Mouse (Mus musculus): ENCODE data around the gene Agap3. TPM values are rescaled to one million over a fixed set of nuclear protein-coding genes. Genes with fewer than 3 reads are reported as not detected.

The Agap3 gene
- polyA plus RNA-seq, 1 experiment from 2014 or later, result 18.8 TPM

- H3K4me1 ChIP-seq, result peaks cover 52% of the 10 kb centered on the region
- no peaks in the 10 kb centered on the region for H3K27me3 ChIP-seq
- WGBS, result under 1% methylated on average over 46 of the region's 46 CpGs
- peak within 1 kb of the TSS; percentile 78 for H3K4me3 ChIP-seq (replicated peaks)
- H3K9ac ChIP-seq, result peak within 1 kb of the TSS; percentile 75
- peak within 1 kb of the TSS; percentile 87 for H3K4me2 ChIP-seq
- no peaks in the 10 kb centered on the region for H3K9me3 ChIP-seq (replicated peaks)
- peak within 1 kb of the TSS; percentile 96 for H3K27ac ChIP-seq
- ATAC-seq (replicated peaks; ENCODE audit: low FRiP score), result peak; percentile 93
- H3K36me3 ChIP-seq, result peaks cover 30% of the 10 kb centered on the region
Observed at GRCm38 (mm10) chr5:24423129-24424003, 28.6 kb upstream of the Agap3 start, which contains the start of the genes Cdk5 and Slc4a2. Gene Cdk5 (minus strand): TSS chr5:24423530. Gene Slc4a2 (plus strand): TSS chr5:24423837.

DNA sequence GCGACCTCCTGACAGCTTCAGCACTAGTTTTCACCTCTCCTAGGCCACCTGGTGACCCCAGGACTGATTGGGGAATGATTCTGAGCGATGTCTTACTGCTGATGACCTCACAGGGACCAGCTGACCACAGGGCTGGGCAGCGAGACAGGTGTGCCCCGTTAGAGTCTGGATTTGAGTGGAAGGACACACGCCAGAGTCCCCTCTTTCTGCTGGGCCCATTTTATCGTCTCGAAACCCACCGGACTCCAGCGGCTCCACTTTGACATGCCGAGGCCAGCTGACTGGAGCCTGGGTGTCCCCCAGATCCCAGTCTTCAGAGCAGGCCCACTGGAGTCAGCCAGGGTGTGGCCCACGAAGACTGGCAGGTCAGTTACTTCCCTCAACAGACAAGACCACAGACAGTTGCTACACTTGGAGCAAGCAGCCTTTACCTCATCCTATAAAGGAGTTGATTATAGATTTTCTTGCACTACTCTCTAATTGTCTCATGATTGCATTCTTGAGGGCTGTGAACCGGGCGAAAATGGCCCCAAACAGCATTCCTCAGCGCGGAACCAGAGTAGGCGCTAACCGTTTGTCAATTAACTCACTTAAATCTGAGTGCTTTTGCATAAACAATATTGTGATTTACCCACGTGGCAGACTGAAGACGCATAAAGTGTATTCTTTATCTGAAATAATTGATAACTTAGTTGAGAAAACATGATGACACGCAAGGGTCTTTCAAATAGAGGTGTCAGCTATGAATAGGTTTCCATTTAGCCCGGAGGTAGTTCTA lies 27.8 kb upstream of the Agap3 start:
- peaks cover 60% of the 10 kb centered on the region for H3K4me1 ChIP-seq
- peak overlapping the region; percentile 78 for H3K4me3 ChIP-seq (replicated peaks)
- no peaks in the 10 kb centered on the region for H3K27me3 ChIP-seq
- no peak; the same call in none of the 2 replicates for ATAC-seq (replicated peaks; ENCODE audit: low FRiP score)
- H3K36me3 ChIP-seq, result peaks cover 25% of the 10 kb centered on the region
- WGBS, result 10% methylated on average over 21 of the region's 21 CpGs
- peak overlapping the region; percentile 72 for H3K9ac ChIP-seq
- peak overlapping the region; percentile 87 for H3K4me2 ChIP-seq
- H3K9me3 ChIP-seq (replicated peaks), result no peaks in the 10 kb centered on the region
- peak overlapping the region; percentile 96 for H3K27ac ChIP-seq

DNA sequence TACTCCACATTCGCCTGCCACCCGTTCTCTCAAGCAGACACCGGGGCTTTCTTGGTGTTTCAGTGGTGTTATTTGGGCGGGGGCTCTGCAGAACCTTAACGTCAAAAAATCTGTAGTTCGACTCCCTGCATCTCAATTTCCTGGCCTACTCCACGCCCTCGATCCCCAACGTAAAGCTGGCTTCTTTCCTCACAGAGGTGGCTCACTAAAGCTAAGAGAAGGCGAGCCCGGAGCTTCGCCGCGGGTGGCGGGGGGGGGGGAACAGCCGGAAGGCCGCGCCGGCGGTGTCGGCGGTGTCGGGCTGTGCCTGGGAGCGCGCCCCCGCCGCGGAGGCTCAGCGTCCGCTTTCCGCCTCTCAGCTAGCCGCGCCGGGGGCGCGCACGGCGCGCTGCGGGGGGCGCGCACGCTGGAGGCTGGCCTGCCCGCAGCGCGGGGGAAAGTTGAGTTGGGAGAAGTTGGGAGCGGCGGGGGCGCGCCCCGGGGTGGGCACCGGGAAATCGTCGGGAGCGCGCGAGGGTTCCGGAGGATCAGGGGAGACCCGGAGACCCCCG lies 27.0 kb upstream of the Agap3 start:
- H3K4me1 ChIP-seq, result peaks cover 65% of the 10 kb centered on the region
- WGBS, result under 1% methylated on average over 59 of the region's 60 CpGs
- peak overlapping the region; percentile 78 for H3K4me3 ChIP-seq (replicated peaks)
- H3K9ac ChIP-seq, result peak overlapping the region; percentile 72
- peak; percentile 19; the same call in 1 of the 2 replicates for ATAC-seq (replicated peaks; ENCODE audit: low FRiP score)
- H3K4me2 ChIP-seq, result peak overlapping the region; percentile 87
- peak overlapping the region; percentile 96 for H3K27ac ChIP-seq
- H3K9me3 ChIP-seq (replicated peaks), result no peaks in the 10 kb centered on the region
- H3K27me3 ChIP-seq, result no peaks in the 10 kb centered on the region
- peaks cover 25% of the 10 kb centered on the region for H3K36me3 ChIP-seq

GRCm38 (mm10) chr5:24425421-24426036 lies 26.4 kb upstream of the Agap3 start:
- no peaks in the 10 kb centered on the region for H3K9me3 ChIP-seq (replicated peaks)
- peak overlapping the region; percentile 78 for H3K4me3 ChIP-seq (replicated peaks)
- peak overlapping the region; percentile 72 for H3K9ac ChIP-seq
- peaks cover 27% of the 10 kb centered on the region for H3K36me3 ChIP-seq
- peak overlapping the region; percentile 96 for H3K27ac ChIP-seq
- no peak; the same call in 1 of the 2 replicates for ATAC-seq (replicated peaks; ENCODE audit: low FRiP score)
- peak overlapping the region; percentile 87 for H3K4me2 ChIP-seq
- H3K27me3 ChIP-seq, result no peaks in the 10 kb centered on the region
- under 1% methylated on average over 27 of the region's 30 CpGs for WGBS
- H3K4me1 ChIP-seq, result peaks cover 65% of the 10 kb centered on the region

GRCm38 (mm10) chr5:24426037-24426432 lies 25.9 kb upstream of the Agap3 start:
- H3K27me3 ChIP-seq, result no peaks in the 10 kb centered on the region
- under 1% methylated on average over 10 of the region's 10 CpGs for WGBS
- ATAC-seq (replicated peaks; ENCODE audit: low FRiP score), result no peak
- peaks cover 65% of the 10 kb centered on the region for H3K4me1 ChIP-seq
- H3K4me3 ChIP-seq (replicated peaks), result peak overlapping the region; percentile 78
- H3K9me3 ChIP-seq (replicated peaks), result no peaks in the 10 kb centered on the region
- peaks cover 27% of the 10 kb centered on the region for H3K36me3 ChIP-seq
- peak overlapping the region; percentile 96 for H3K27ac ChIP-seq
- H3K4me2 ChIP-seq, result peak overlapping the region; percentile 87
- peak overlapping the region; percentile 72 for H3K9ac ChIP-seq

DNA sequence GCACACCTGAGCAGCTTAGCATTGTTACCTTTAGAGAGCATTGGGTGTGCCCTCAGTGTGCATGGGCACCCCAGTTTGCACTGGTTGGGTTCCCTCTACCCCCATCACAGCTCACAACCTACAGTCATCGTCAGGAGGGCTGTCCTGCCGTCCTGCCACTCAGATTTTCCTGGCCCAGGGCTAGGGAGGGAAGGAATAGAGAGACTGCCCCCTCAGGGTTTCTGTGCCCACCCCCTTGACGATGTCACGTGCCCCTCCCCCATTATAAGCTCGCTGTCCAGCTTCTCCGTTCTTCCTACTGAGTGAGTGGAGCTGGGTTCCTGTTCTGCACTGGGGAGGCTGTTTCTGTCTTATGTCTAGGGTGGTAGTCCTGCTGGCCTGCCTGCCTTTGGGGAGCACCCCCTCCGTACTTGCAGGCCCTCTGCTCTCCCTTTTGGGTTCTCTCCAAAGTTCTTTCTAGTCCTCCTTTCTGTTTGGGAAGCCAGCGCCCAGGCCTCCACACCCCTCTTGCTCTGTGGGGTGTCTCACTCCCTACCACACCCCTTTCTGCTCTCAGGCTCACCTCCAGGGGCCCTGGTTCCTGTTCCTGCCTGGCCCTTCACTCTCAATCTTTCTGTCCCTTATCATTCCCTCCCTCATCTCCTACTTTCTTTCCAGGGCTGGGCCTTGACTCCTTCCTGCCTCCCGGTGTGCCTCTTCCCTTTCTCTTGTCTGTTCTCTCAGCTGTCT lies 25.3 kb upstream of the Agap3 start:
- H3K27me3 ChIP-seq, result no peaks in the 10 kb centered on the region
- H3K4me1 ChIP-seq, result peaks cover 65% of the 10 kb centered on the region
- no peaks in the 10 kb centered on the region for H3K9me3 ChIP-seq (replicated peaks)
- H3K4me3 ChIP-seq (replicated peaks), result peak overlapping the region; percentile 78
- peaks cover 27% of the 10 kb centered on the region for H3K36me3 ChIP-seq
- ATAC-seq (replicated peaks; ENCODE audit: low FRiP score), result no peak
- H3K27ac ChIP-seq, result peak overlapping the region; percentile 96; the same call in 1 of the 2 replicates
- WGBS, result 16% methylated on average over 9 of the region's 9 CpGs
- H3K9ac ChIP-seq, result peak overlapping the region; percentile 72; the same call in 1 of the 2 replicates
- peak overlapping the region; percentile 87 for H3K4me2 ChIP-seq

DNA sequence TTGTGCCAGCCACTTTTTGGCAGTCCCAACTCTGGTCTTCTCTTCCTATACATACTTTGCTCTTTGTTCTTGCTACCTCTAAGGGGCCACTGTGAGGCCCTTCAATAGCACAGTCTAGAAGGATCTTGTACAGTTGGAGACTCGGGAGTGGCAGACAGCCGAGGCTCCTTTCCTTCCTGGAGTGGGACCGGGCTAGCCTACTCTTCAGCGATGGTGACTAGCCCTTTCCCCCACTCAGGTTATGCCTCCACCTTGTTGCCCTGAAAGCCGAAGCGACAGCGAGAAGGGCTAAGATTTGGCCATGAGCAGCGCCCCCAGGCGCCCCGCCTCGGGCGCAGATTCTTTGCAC lies 24.7 kb upstream of the Agap3 start:
- WGBS, result 21% methylated on average over 12 of the region's 12 CpGs
- ATAC-seq (replicated peaks; ENCODE audit: low FRiP score), result no peak
- 0 out of 2 replicates have a peak overlapping the region, but pooled peaks have one; percentile 10 for H3K9ac ChIP-seq

DNA sequence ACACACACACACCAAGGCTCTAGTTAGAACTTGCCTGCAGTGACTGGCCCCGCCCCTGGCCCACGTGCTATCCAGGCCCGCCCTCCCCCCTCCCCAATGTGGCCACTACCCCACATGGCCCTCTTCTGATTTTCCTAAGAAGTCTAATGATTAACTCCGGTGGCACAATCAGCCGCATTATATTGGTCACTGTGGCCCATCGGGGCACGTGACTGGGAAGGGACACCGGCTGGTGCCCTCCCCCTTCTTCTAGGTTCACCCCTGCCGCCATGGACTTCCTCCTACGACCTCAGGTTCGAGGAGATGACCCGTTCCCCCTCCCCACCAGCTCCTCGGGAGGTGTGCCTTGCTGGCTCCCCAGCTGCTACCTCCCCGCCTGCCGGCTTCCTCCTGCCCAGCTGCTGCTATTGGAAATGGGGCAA lies 24.0 kb upstream of the Agap3 start:
- peaks cover 55% of the 10 kb centered on the region for H3K4me1 ChIP-seq
- H3K9me3 ChIP-seq (replicated peaks), result no peaks in the 10 kb centered on the region
- peak overlapping the region; percentile 79 for H3K27ac ChIP-seq
- peaks cover 40% of the 10 kb centered on the region for H3K36me3 ChIP-seq
- peak overlapping the region; percentile 87 for H3K4me2 ChIP-seq
- 11% methylated on average over 15 of the region's 15 CpGs for WGBS
- peak overlapping the region; percentile 8; the same call in 1 of the 2 replicates for H3K9ac ChIP-seq
- H3K27me3 ChIP-seq, result no peaks in the 10 kb centered on the region
- peak overlapping the region; percentile 78 for H3K4me3 ChIP-seq (replicated peaks)
- peak; percentile 10 for ATAC-seq (replicated peaks; ENCODE audit: low FRiP score)

More for the DNA sequence above, 24.7 kb upstream of the Agap3 start:
- H3K27ac ChIP-seq, result peak overlapping the region; percentile 79
- H3K4me3 ChIP-seq (replicated peaks), result peak overlapping the region; percentile 78; the same call in 1 of the 2 replicates
- H3K4me1 ChIP-seq, result peaks cover 63% of the 10 kb centered on the region
- peaks cover 32% of the 10 kb centered on the region for H3K36me3 ChIP-seq
- H3K27me3 ChIP-seq, result no peaks in the 10 kb centered on the region
- H3K4me2 ChIP-seq, result peak overlapping the region; percentile 87
- H3K9me3 ChIP-seq (replicated peaks), result no peaks in the 10 kb centered on the region

DNA sequence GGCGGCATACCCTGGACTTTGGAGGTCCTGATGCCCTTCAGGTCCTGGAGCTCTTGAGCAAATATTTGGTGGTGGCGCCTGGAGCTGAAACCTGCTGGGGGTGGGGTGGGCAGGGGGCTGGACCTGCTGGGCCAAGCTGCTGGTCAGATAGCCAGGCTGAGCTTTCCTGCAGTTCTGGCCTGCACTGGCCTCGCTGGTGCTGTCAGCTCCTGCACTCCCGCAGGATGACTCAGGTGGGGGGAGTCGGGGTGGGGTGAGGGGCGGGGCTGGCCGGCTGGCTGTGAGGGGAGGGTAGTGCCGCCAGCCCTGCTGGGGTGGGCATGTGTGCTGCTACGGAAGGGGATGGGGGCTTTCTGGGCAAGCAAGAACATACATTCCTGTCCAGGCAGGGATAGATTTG lies 23.4 kb upstream of the Agap3 start:
- Histone ChIP-seq H3K9ac (peak overlapping the region; percentile 8; the same call in 1 of the 2 replicates), H3K4me3 (replicated peaks) (peak overlapping the region; percentile 78), H3K9me3 (replicated peaks) (no peaks in the 10 kb centered on the region), H3K4me1 (peaks cover 54% of the 10 kb centered on the region), H3K27ac (peak overlapping the region; percentile 79), H3K27me3 (no peaks in the 10 kb centered on the region), H3K4me2 (peak overlapping the region; percentile 87), H3K36me3 (peaks cover 46% of the 10 kb centered on the region)
- WGBS, result 20% methylated on average over 9 of the region's 9 CpGs
- ATAC-seq (replicated peaks; ENCODE audit: low FRiP score), result no peak

- Histone ChIP-seq H3K4me3 (replicated peaks) (no peak overlapping the region), H3K27me3 (no peaks in the 10 kb centered on the region), H3K4me1 (peaks cover 7% of the 10 kb centered on the region), H3K27ac (no peak overlapping the region), H3K36me3 (peaks cover 100% of the 10 kb centered on the region), H3K4me2 (no peak overlapping the region), H3K9me3 (replicated peaks) (no peaks in the 10 kb centered on the region), H3K9ac (no peak overlapping the region)
- ATAC-seq (replicated peaks; ENCODE audit: low FRiP score), result no peak
- WGBS, result 87% methylated on average over 8 of the region's 8 CpGs
Observed at GRCm38 (mm10) chr5:24433993-24434392, 18.0 kb upstream of the Agap3 start.

- Histone ChIP-seq H3K9ac (no peak overlapping the region), H3K9me3 (replicated peaks) (no peaks in the 10 kb centered on the region), H3K4me2 (no peak overlapping the region), H3K4me1 (peaks cover 22% of the 10 kb centered on the region), H3K4me3 (replicated peaks) (no peak overlapping the region), H3K27me3 (no peaks in the 10 kb centered on the region), H3K27ac (no peak overlapping the region), H3K36me3 (peaks cover 77% of the 10 kb centered on the region)
- 96% methylated on average over 8 of the region's 8 CpGs for WGBS
- no peak for ATAC-seq (replicated peaks; ENCODE audit: low FRiP score)
Observed at GRCm38 (mm10) chr5:24441187-24441586, 10.8 kb upstream of the Agap3 start.

Measured in kidney, embryonic 15.5 days (tissue).